Mouse (Mus musculus): ENCODE results near the gene Mbnl2.

Gene Mbnl2

GRCm38 (mm10) chr14:120333465-120334243 lies 58.2 kb downstream of the Mbnl2 start:
- POLR2A ChIA-PET: interaction anchor here in 2 of 4 experiments (1.2 to 2.4 kb wide), 5 partner anchors 8 to 55 kb away, joined by 3 to 8 read pairs (median 7); no protein-coding TSS in a partner anchor

GRCm38 (mm10) chr14:120335366-120335765 lies 59.9 kb downstream of the Mbnl2 start:
- ChIA-PET CTCF (no interaction called here), POLR2A (interaction anchor here in 2 of 4 experiments (0.8 to 3.0 kb wide), 8 partner anchors 11 to 49 kb away, joined by 3 to 13 read pairs (median 4); no protein-coding TSS in a partner anchor)

More at GRCm38 (mm10) chr14:120333465-120334243, 58.2 kb downstream of the Mbnl2 start:
- CTCF ChIA-PET: no interaction called here

- ChIA-PET POLR2A (interaction anchor here in 3 of 4 experiments (0.8 to 3.4 kb wide), 12 partner anchors 11 to 57 kb away, joined by 3 to 13 read pairs (median 6); no protein-coding TSS in a partner anchor), CTCF (interaction anchor here in 2 of 4 experiments (0.6 to 0.7 kb wide), 2 partner anchors 16 to 1319 kb away, joined by 3 to 4 read pairs; no protein-coding TSS in a partner anchor)
Observed at GRCm38 (mm10) chr14:120335871-120336270, 60.4 kb downstream of the Mbnl2 start.

- ChIA-PET CTCF (interaction anchor here in 2 of 4 experiments (0.6 to 0.7 kb wide), 2 partner anchors 15 to 1319 kb away, joined by 3 to 4 read pairs; no protein-coding TSS in a partner anchor), POLR2A (interaction anchor here in 3 of 4 experiments (0.8 to 3.4 kb wide), 16 partner anchors 10 to 61 kb away, joined by 3 to 13 read pairs (median 5); partner anchors contain the start of gene Mbnl2 (in 1 of the 3))
Observed at GRCm38 (mm10) chr14:120336380-120336779, 60.9 kb downstream of the Mbnl2 start.

GRCm38 (mm10) chr14:120336841-120337240 lies 61.4 kb downstream of the Mbnl2 start:
- CTCF ChIA-PET: no interaction called here
- POLR2A ChIA-PET: interaction anchor here in 3 of 4 experiments (0.6 to 3.4 kb wide), 19 partner anchors 10 to 62 kb away, joined by 3 to 13 read pairs (median 5); partner anchors contain the start of gene Mbnl2 (in 2 of the 3)

GRCm38 (mm10) chr14:120337731-120338462 lies 62.4 kb downstream of the Mbnl2 start:
- ChIA-PET POLR2A (interaction anchor here in 3 of 4 experiments (0.6 to 3.4 kb wide), 19 partner anchors 9 to 63 kb away, joined by 3 to 13 read pairs (median 4); partner anchors contain the start of gene Mbnl2 (in 2 of the 3)), CTCF (interaction anchor here in 1 of 4 experiments (1.5 kb wide), 1 partner anchor 60 kb away, joined by 4 read pairs; no protein-coding TSS in a partner anchor)

GRCm38 (mm10) chr14:120338706-120339105 lies 63.2 kb downstream of the Mbnl2 start:
- CTCF ChIA-PET: interaction anchor here in 1 of 4 experiments (1.5 kb wide), 1 partner anchor 59 kb away, joined by 4 read pairs; no protein-coding TSS in a partner anchor
- POLR2A ChIA-PET: interaction anchor here in 3 of 4 experiments (0.7 to 3.4 kb wide), 8 partner anchors 14 to 60 kb away, joined by 3 to 12 read pairs (median 6); no protein-coding TSS in a partner anchor

- POLR2A ChIA-PET: no interaction called here
- CTCF ChIA-PET: no interaction called here
Observed at GRCm38 (mm10) chr14:120341912-120342311, 66.4 kb downstream of the Mbnl2 start.

GRCm38 (mm10) chr14:120342321-120342720 lies 66.9 kb downstream of the Mbnl2 start:
- ChIA-PET POLR2A (interaction anchor here in 1 of 4 experiments (1.0 kb wide), 1 partner anchor 39 kb away, joined by 4 read pairs; no protein-coding TSS in a partner anchor), CTCF (no interaction called here)

GRCm38 (mm10) chr14:120344641-120345040 lies 69.2 kb downstream of the Mbnl2 start:
- CTCF ChIA-PET: interaction anchor here in 1 of 4 experiments (0.6 kb wide), 1 partner anchor 49 kb away, joined by 4 read pairs; no protein-coding TSS in a partner anchor
- POLR2A ChIA-PET: interaction anchor here in 2 of 4 experiments (0.7 to 1.5 kb wide), 3 partner anchors 12 to 51 kb away, joined by 3 to 4 read pairs (median 3); no protein-coding TSS in a partner anchor

- CTCF ChIA-PET: no interaction called here
- POLR2A ChIA-PET: interaction anchor here in 2 of 4 experiments (1.0 to 2.6 kb wide), 5 partner anchors 8 to 41 kb away, joined by 3 to 12 read pairs (median 6); no protein-coding TSS in a partner anchor
Observed at GRCm38 (mm10) chr14:120347410-120348315, 72.2 kb downstream of the Mbnl2 start.

GRCm38 (mm10) chr14:120349332-120349731 lies 73.9 kb downstream of the Mbnl2 start:
- CTCF ChIA-PET: no interaction called here

GRCm38 (mm10) chr14:120352136-120352843 lies 76.8 kb downstream of the Mbnl2 start:
- ChIA-PET POLR2A (interaction anchor here in 3 of 4 experiments (0.6 to 3.9 kb wide), 6 partner anchors 9 to 106 kb away, joined by 3 to 13 read pairs (median 4); no protein-coding TSS in a partner anchor), CTCF (no interaction called here)

More at GRCm38 (mm10) chr14:120349332-120349731, 73.9 kb downstream of the Mbnl2 start:
- POLR2A ChIA-PET: interaction anchor here in 2 of 4 experiments (0.8 to 3.9 kb wide), 4 partner anchors 13 to 74 kb away, joined by 3 to 13 read pairs (median 3); partner anchors contain the start of gene Mbnl2 (in 1 of the 2)

- ChIA-PET POLR2A (interaction anchor here in 2 of 4 experiments (0.6 to 1.8 kb wide), 6 partner anchors 10 to 107 kb away, joined by 3 to 4 read pairs (median 4); partner anchors contain the start of gene Mbnl2 (in 1 of the 2)), CTCF (interaction anchor here in 1 of 4 experiments (0.6 kb wide), 1 partner anchor 74 kb away, joined by 3 read pairs; no protein-coding TSS in a partner anchor)
Observed at GRCm38 (mm10) chr14:120353211-120353610, 77.7 kb downstream of the Mbnl2 start.

- ChIA-PET CTCF (no interaction called here), POLR2A (interaction anchor here in 2 of 4 experiments (1.4 to 3.2 kb wide), 6 partner anchors 17 to 79 kb away, joined by 4 to 22 read pairs (median 10); partner anchors contain the start of gene Mbnl2 (in 1 of the 2))
Observed at GRCm38 (mm10) chr14:120354595-120354994, 79.1 kb downstream of the Mbnl2 start.

- ChIA-PET CTCF (interaction anchor here in 1 of 4 experiments (1.1 kb wide), 1 partner anchor 43 kb away, joined by 3 read pairs; no protein-coding TSS in a partner anchor), POLR2A (interaction anchor here in 3 of 4 experiments (0.6 to 3.2 kb wide), 24 partner anchors 8 to 1567 kb away, joined by 3 to 22 read pairs (median 5); partner anchors contain the start of gene Mbnl2 (in 2 of the 3))
Observed at GRCm38 (mm10) chr14:120355040-120355741, 79.7 kb downstream of the Mbnl2 start.
